Mouse (Mus musculus) cerebellum, adult 2 months (tissue): ENCODE results near the gene Fgfr2. TPM values are rescaled to one million over a fixed set of nuclear protein-coding genes. Genes with fewer than 3 reads are reported as not detected.

ENCODE experiments used
- DNase-seq, 2 experiments: peaks; one replicate each; pipeline ENCODE4 v3.0.0; 2021
- H3K27ac ChIP-seq: fragments of 200-500 bp; 2 replicates; pipeline ENCODE4 v1.5.1; 2012; ENCODE audit warnings: low read length, control low read depth, inconsistent platforms; ENCODE audit not compliant: insufficient read depth
- H3K27me3 ChIP-seq: fragments of 200-500 bp; 2 replicates; pipeline ENCODE4 v1.6.1; 2012; ENCODE audit warnings: inconsistent platforms, mild to moderate bottlenecking, low read length, moderate library complexity; ENCODE audit not compliant: control insufficient read depth, insufficient read depth
- H3K4me1 ChIP-seq: fragments of 200-500 bp; 2 replicates; pipeline ENCODE4 v1.6.1; 2011; ENCODE audit warnings: low read length; ENCODE audit not compliant: control insufficient read depth, insufficient read depth
- H3K4me3 ChIP-seq: fragments of 200-500 bp; replicated peaks from 2 replicates; pipeline ENCODE3; 2011; ENCODE audit warnings: mild to moderate bottlenecking, low read depth, low read length, control low read depth; ENCODE audit not compliant: insufficient read depth
- CTCF ChIP-seq: fragments of 200-500 bp; IDR thresholded peaks from 2 replicates; pipeline ENCODE4 v1.5.1; 2011; ENCODE audit warnings: low read depth, mild to moderate bottlenecking, control low read depth, low read length, moderate library complexity, borderline replicate concordance; ENCODE audit not compliant: insufficient read depth
- POLR2A ChIP-seq: fragments of 200-500 bp; IDR thresholded peaks from 2 replicates; pipeline ENCODE4 v1.6.1; 2011; ENCODE audit warnings: low read length, control low read depth, borderline replicate concordance; ENCODE audit not compliant: insufficient read depth
- WGBS: fragments of 180-500 bp; shearing (Covaris S2); methylation state at CpG from one replicate; pipeline ENCODE4 v1.1.7; 2018; 5-methylcytosine and 5-hydroxymethylcytosine counted together
- polyA plus RNA-seq: library from polyadenylated mRNA; depleted of rRNA; stranded (reverse); fragments of >200 nt; gene quantifications from 2 replicates; pipeline ENCODE4 v1.2.3, GENCODE M21; 2012

Fgfr2 gene
- polyA plus RNA-seq, 1 experiment, result 95.3 TPM

DNA sequence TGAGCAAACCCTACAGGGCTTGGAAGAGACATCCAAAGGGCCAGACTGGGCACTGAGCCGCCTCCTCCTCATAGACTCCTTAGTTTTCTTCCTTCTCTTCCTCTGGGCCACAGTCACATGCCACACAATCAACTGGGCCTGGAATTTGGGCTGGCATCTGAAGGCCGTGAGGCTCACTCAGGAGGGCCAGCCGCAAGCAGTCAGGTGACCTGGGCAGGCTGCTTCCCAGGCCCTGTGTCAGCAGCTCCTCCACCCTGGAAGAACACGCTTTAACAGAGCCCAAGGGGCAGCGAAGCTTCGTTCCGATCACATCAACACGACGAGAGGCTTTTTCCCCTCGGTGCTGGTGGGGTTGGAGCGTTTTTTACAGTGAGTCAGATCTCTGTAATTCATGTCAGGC is 320.5 kb downstream of the Fgfr2 start:
- Histone ChIP-seq H3K4me3 (no peak overlapping the region), H3K4me1 (peaks cover 88% of the 10 kb centered on the region), H3K27me3 (no peaks in the 10 kb centered on the region), H3K27ac (peak overlapping the region; percentile 89)
- DNase-seq, result peak; percentile 38 to 44
- WGBS, result 47% methylated on average over 11 of the region's 11 CpGs
- no peak for TF ChIP-seq CTCF
- TF ChIP-seq POLR2A, result no peak

DNA sequence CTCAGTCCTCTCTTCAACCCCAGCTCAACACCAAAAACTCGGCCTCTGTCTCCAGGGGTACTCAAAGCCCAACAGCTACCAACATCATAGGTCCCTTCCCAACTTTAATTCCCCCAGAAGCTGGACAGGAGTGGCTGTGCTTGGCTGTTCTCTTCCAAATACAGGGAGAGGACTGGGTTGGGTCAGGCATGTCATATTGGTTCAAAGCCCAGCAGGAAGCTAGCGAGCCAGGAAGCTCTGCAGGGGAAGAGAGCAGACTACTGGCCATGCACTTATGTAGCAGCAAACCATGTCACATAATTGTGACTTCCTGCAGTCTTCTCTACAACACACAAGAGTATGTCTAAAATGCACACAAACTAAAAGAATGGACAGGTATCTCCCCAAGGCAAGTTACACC is 321.1 kb downstream of the Fgfr2 start:
- Histone ChIP-seq H3K4me1 (peaks cover 82% of the 10 kb centered on the region), H3K27me3 (no peaks in the 10 kb centered on the region), H3K27ac (peak overlapping the region; percentile 89), H3K4me3 (no peak overlapping the region)
- DNase-seq, result peak in 1 of 2 experiments; percentile 21
- WGBS, result 33% methylated on average over 2 of the region's 2 CpGs
- TF ChIP-seq POLR2A (no peak), CTCF (no peak)

DNA sequence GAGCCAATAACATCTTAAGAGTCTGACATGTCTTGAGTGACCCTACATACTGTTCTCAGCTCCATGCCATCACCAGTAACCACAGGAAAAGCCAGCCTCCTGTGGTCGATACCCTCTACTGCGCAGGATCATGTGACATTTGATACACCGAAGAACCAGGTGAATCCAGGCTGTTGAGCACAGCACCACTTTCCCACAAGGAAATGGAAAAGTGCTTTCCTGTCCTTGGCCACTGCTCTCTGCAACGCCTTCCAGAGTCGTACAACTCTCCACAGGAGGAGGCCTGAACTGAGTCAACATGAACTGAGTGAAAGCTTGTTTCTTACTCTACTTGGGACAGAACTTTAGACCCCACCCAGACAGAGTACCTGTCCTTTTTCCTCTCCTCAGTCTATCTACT is 321.6 kb downstream of the Fgfr2 start:
- H3K4me1 ChIP-seq, result peaks cover 77% of the 10 kb centered on the region
- H3K27me3 ChIP-seq, result no peaks in the 10 kb centered on the region
- H3K27ac ChIP-seq, result peak overlapping the region; percentile 89; the same call in 1 of the 2 replicates
- TF ChIP-seq POLR2A, result no peak
- no peak for TF ChIP-seq CTCF
- 61% methylated on average over 5 of the region's 5 CpGs for WGBS
- no peak overlapping the region for H3K4me3 ChIP-seq
- DNase-seq, result peak; percentile 20 to 25

DNA sequence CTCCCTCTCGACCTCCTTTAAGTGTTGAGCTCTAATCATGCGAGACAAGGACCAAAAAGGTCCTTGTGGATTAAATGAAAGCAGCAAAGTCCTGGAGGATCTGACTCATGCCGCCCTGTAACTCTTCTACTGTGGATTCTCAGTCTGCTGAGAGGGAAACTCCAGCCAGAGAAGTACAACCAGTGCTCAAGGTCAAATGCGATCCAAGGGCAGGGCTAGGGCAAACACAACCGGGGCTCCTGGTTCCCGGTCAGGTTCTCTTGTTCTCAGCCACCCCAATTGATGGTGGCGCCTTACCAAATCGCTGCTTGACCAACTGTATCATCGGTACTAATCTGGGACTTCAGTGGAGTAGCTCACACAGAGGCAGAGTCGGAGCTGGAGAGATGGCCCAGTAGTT is 322.3 kb downstream of the Fgfr2 start:
- Histone ChIP-seq H3K27ac (peak overlapping the region; percentile 77; the same call in 1 of the 2 replicates), H3K27me3 (no peaks in the 10 kb centered on the region), H3K4me1 (peaks cover 71% of the 10 kb centered on the region), H3K4me3 (no peak overlapping the region)
- 72% methylated on average over 10 of the region's 10 CpGs for WGBS
- TF ChIP-seq POLR2A, result no peak
- no peak for TF ChIP-seq CTCF
- peak; percentile 28 for DNase-seq

DNA sequence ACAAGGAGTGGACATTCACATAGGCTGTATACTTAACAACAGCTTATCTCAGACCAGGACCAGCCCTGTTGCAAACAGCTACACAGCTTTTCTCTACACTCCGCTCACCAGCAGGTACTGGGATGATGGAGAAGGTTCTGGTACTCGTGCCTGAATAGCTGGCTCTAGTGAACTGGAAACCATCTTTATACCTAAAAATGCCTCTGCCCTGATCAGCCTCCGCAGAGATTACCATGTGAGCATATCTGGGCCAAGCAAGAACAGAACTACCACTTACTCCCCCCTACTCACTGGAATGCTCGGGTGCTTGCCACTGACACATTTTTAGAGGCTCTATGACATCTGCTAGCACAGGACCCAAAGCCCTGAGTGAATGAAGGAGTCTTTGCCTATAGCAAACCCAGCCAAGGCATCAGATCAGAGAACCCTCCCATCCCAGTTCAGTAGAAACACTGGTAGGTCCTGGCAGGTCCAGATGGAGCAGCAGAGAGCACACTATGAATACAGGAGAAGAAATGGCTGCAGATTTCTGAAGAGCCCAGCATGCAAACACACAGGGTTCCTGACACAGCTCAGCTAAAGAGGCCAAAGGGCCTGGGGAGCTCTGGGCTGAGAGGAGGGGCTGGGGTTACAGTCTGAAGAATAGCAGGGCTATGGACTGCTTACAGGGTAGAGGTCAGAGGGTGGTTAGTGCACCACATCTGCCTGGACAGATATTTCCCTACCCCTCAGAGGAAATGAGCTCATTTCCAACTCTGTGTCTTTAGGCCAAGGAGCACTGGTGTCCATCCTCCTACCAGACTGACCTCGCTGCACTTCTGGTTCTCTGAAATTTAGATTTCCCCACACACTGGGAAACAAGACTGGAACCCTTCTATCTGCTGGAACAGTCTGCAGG is 323.8 kb downstream of the Fgfr2 start:
- WGBS, result 42% methylated on average over 5 of the region's 5 CpGs
- DNase-seq, result peak; percentile 51 to 63
- Histone ChIP-seq H3K27ac (peak overlapping the region; percentile 77), H3K4me1 (peaks cover 62% of the 10 kb centered on the region), H3K27me3 (no peaks in the 10 kb centered on the region), H3K4me3 (no peak overlapping the region)
- peak; percentile 21; the same call in 1 of the 2 replicates for TF ChIP-seq CTCF
- no peak for TF ChIP-seq POLR2A

DNA sequence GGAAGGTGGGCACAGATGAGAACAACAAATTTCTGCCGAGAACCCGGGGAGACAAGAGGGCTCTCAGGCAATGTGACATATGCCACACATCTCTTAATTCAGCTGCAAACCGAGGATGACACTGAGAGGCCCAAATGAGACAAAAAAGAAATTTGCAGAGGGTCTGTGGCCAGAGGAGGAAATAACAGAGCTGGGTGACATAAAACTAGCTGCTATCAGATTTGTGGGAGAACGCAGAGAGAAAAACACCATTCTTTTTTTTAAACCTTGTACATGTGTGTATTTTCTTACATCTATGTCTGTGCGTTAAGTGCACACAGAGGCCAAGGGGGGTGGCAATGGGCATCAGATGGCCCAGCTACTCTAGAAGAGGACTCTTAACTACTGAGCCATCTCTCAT is 328.0 kb downstream of the Fgfr2 start:
- Histone ChIP-seq H3K4me1 (peaks cover 61% of the 10 kb centered on the region), H3K27ac (peak overlapping the region; percentile 50; the same call in 1 of the 2 replicates), H3K4me3 (no peak overlapping the region), H3K27me3 (no peaks in the 10 kb centered on the region)
- TF ChIP-seq POLR2A (no peak), CTCF (no peak)
- DNase-seq, result no peak
- 58% methylated on average over 5 of the region's 5 CpGs for WGBS

DNA sequence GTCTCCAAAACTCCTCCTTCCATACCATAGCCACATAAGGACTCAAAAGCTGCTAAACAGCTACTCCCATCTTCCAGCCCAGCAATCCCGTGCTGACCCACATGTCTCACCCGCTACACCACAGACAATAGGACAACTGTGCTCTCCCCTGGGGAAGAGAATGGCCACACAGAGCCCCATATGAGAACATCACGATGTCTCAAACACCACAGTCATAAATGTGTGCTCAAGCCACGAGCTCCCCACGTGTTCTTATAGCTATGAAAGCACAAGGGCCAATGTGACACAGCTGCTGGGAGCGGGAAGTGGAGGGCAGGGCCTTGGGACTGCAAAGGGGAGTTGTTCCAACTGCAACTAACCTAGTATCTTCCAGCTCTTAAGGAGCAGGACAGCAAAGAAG is 329.7 kb downstream of the Fgfr2 start:
- peaks cover 56% of the 10 kb centered on the region for H3K4me1 ChIP-seq
- H3K27ac ChIP-seq, result peak overlapping the region; percentile 48; the same call in 1 of the 2 replicates
- no peak for DNase-seq
- no peak overlapping the region for H3K4me3 ChIP-seq
- no peaks in the 10 kb centered on the region for H3K27me3 ChIP-seq
- 42% methylated on average over 6 of the region's 6 CpGs for WGBS
- TF ChIP-seq POLR2A (no peak), CTCF (no peak)
